Comparison of ENCODE assay signal across 7 mouse cellular contexts in the genomic region with DNA sequence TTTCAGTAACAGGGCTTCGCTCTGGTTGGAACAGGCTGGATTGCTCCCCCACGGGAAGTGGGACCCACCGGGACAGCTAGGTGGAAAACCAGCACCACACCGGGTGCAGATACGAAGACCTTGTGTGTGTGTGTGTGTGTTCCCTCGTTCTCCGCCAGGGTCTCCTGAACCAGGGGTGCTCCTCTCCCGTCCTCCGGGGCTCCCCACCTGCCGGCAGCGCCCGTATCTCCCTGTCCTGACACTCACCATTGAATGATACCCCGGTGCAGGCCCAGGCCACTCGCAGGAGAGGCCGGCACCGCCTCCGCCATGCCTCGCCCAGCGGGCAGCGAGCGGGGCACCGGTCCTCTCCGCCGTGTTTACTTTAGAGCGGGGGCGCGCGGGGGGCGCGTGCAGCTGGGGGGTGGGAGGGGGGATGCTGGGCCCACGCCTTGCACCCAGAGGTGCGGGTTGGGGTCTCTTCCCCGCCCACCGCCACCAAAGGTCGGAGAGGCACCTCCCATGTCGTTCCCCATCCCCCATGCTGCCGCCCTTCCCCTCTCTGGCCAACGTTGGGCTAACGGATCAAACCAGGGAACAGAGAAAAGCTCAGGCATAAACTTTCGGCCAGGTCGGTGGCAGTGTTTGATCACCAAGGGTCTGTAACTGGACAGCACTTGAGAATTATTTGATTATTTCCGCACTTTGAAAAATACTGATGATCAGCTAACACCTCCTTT. TPM values are rescaled to one million over a fixed set of nuclear protein-coding genes. Genes with fewer than 3 reads are reported as not detected.
DNase-seq lines count a peak whose midpoint lies in the region; ATAC-seq lines count a peak whose summit lies in the region.

A gene (minus strand): TSS at position 366 of the 719 bp plus-strand sequence.

- no peaks in the 10 kb centered on the region for H3K27me3 ChIP-seq in heart, embryonic 15.5 days
- H3K27me3 ChIP-seq in liver, embryonic 16.5 days (ENCODE audit: control insufficient read depth, insufficient read depth, low read depth, low read length), result no peaks in the 10 kb centered on the region

- peaks cover 12% of the 10 kb centered on the region for H3K4me1 ChIP-seq in heart, embryonic 15.5 days (replicated peaks)
- no peaks in the 10 kb centered on the region; the same call in 1 of the 2 replicates for H3K4me1 ChIP-seq in liver, embryonic 16.5 days (ENCODE audit: control insufficient read depth, low read depth, low read length)

- H3K9me3 ChIP-seq in heart, embryonic 15.5 days (replicated peaks), result no peaks in the 10 kb centered on the region
- H3K9me3 ChIP-seq in liver, embryonic 16.5 days (replicated peaks; ENCODE audit: control insufficient read depth, low read length), result no peaks in the 10 kb centered on the region

- WGBS in heart, embryonic 15.5 days, result 4% methylated on average over 42 of the region's 42 CpGs
- WGBS in liver, embryonic 16.5 days (ENCODE audit: insufficient replicate concordance), result 6% methylated on average over 37 of the region's 42 CpGs

- ATAC-seq in heart, embryonic 15.5 days (replicated peaks; ENCODE audit: insufficient number of reproducible peaks, insufficient read depth, low FRiP score, low read depth), result peak; percentile 64
- no peak for ATAC-seq in liver, embryonic 16.5 days (ENCODE audit: low read depth)

- peak within 1 kb of the TSS; percentile 57 for H3K4me3 ChIP-seq in heart, embryonic 15.5 days
- H3K4me3 ChIP-seq in liver, embryonic 16.5 days (ENCODE audit: low read depth, low read length), result peak within 1 kb of the TSS; percentile 58

- no peaks in the 10 kb centered on the region for H3K36me3 ChIP-seq in heart, embryonic 15.5 days
- H3K36me3 ChIP-seq in liver, embryonic 16.5 days (ENCODE audit: control insufficient read depth, insufficient read depth), result no peaks in the 10 kb centered on the region

- DNase-seq in ovary, postnatal 36 days (ENCODE audit: low spot score), result peak; percentile 32
- DNase-seq in ovary, adult 18-20 months (ENCODE audit: low spot score), result no peak
- DNase-seq in cerebellum, postnatal 14 days, result peak; percentile 44 to 48
- no peak for DNase-seq in spleen, postnatal 14 days (ENCODE audit: low spot score in 2 of 2)
- no peak for DNase-seq in thymus, postnatal 10 days (ENCODE audit: low spot score in 2 of 2)

- peak within 1 kb of the TSS; percentile 59 for H3K9ac ChIP-seq in heart, embryonic 15.5 days
- H3K9ac ChIP-seq in liver, embryonic 16.5 days (ENCODE audit: low read depth, low read length), result peak within 1 kb of the TSS; percentile 47

- peak within 1 kb of the TSS; percentile 7 for H3K27ac ChIP-seq in heart, embryonic 15.5 days
- no peak within 1 kb of the TSS for H3K27ac ChIP-seq in liver, embryonic 16.5 days (ENCODE audit: low read length)

- peak within 1 kb of the TSS; percentile 71 for H3K4me2 ChIP-seq in heart, embryonic 15.5 days
- H3K4me2 ChIP-seq in liver, embryonic 16.5 days (ENCODE audit: low read depth, low read length), result peak within 1 kb of the TSS; percentile 69

RNA-seq across cellular contexts. Expression of the gene that starts here (rescaled TPM):
- polyA plus RNA-seq in heart, embryonic 15.5 days (2015; fragmentation: Nextera tagmentation; extraction: Ambion mirVana), result 0.43 and 0.70 TPM in 2 replicates
- polyA plus RNA-seq in liver, embryonic 16.5 days (2015; fragmentation: Nextera tagmentation; extraction: Ambion mirVana), result 0.13 and 0.14 TPM in 2 replicates

Comparison
In these comparisons a context has a peak if more than half of its experiments do, and no peak if none do; other contexts are left out.
1. DNase-seq: peak in ovary, postnatal 36 days (single experiment) and cerebellum, postnatal 14 days (2 of 2); none in ovary, adult 18-20 months (single experiment), spleen, postnatal 14 days (0 of 2) and thymus, postnatal 10 days (0 of 2).
2. Peak in ATAC-seq, H3K4me3 ChIP-seq, H3K27ac ChIP-seq, H3K9ac ChIP-seq and H3K4me2 ChIP-seq in heart, embryonic 15.5 days; RNA of the gene not detected or under 1 TPM.